Comparison of ENCODE assay signal across 27 mouse cellular contexts in genomic region chr1:118830658-118831057, GRCm38 (mm10).
"Had no signal": no experiment of that assay in that cellular context is flagged by ENCODE, and none has a peak within 500 bp of the region (broad histone marks: within the 10 kb centered on the region; RNA-seq: fewer than 3 reads in every experiment).

No protein-coding gene starts in this region.

- H3K4me1 ChIP-seq: embryonic facial prominence, embryonic 12.5 days; embryonic facial prominence, embryonic 15.5 days; forebrain, embryonic 10.5 days had no signal

- H3K9ac ChIP-seq: embryonic facial prominence, embryonic 12.5 days; embryonic facial prominence, embryonic 13.5 days; embryonic facial prominence, embryonic 15.5 days; forebrain, embryonic 12.5 days; forebrain, embryonic 13.5 days; forebrain, embryonic 15.5 days; forebrain, postnatal 0 days had no signal

- H3K27me3 ChIP-seq: embryonic facial prominence, embryonic 12.5 days; embryonic facial prominence, embryonic 13.5 days; embryonic facial prominence, embryonic 15.5 days; forebrain, embryonic 12.5 days; forebrain, embryonic 13.5 days; forebrain, embryonic 15.5 days had no signal

- ATAC-seq: forebrain, embryonic 13.5 days; forebrain, embryonic 14.5 days; forebrain, embryonic 15.5 days; forebrain, embryonic 16.5 days; forebrain, postnatal 0 days had no signal

- DNase-seq: cerebellum, adult 8-10 months; cerebellum, adult 9-10 months; cerebellum, adult 9-11 months; cerebellum, postnatal 10 days; cerebellum, postnatal 14 days; cerebellum, postnatal 25 days; cerebellum, postnatal 36 days; embryo, embryonic 11 days; forebrain, postnatal 0 days; gastrocnemius, postnatal 10 days; gastrocnemius, postnatal 14 days; gastrocnemius, postnatal 25 days; gastrocnemius, postnatal 36 days; heart, adult 11 months; heart, adult 18-20 months; heart, adult 2 months had no signal

- H3K9me3 ChIP-seq: embryonic facial prominence, embryonic 10.5 days; embryonic facial prominence, embryonic 12.5 days; embryonic facial prominence, embryonic 13.5 days; embryonic facial prominence, embryonic 15.5 days; forebrain, embryonic 10.5 days; forebrain, embryonic 12.5 days; forebrain, embryonic 13.5 days; forebrain, embryonic 15.5 days had no signal

- H3K36me3 ChIP-seq: forebrain, embryonic 15.5 days had no signal

- H3K4me3 ChIP-seq: embryonic facial prominence, embryonic 10.5 days; embryonic facial prominence, embryonic 12.5 days; embryonic facial prominence, embryonic 13.5 days; embryonic facial prominence, embryonic 15.5 days; erythroblast, embryonic 14.5 days; forebrain, embryonic 10.5 days; forebrain, embryonic 12.5 days; forebrain, embryonic 13.5 days; forebrain, embryonic 15.5 days; heart, adult 2 months had no signal

- H3K27ac ChIP-seq: embryonic facial prominence, embryonic 10.5 days; embryonic facial prominence, embryonic 12.5 days; embryonic facial prominence, embryonic 13.5 days; embryonic facial prominence, embryonic 15.5 days; forebrain, embryonic 10.5 days; forebrain, embryonic 12.5 days; forebrain, embryonic 13.5 days; forebrain, embryonic 15.5 days; heart, adult 2 months had no signal

- H3K4me2 ChIP-seq: embryonic facial prominence, embryonic 12.5 days; embryonic facial prominence, embryonic 13.5 days; embryonic facial prominence, embryonic 15.5 days; forebrain, embryonic 12.5 days; forebrain, embryonic 13.5 days; forebrain, embryonic 15.5 days had no signal
